27 mouse cellular contexts compared by ENCODE assay signal in the genomic region with DNA sequence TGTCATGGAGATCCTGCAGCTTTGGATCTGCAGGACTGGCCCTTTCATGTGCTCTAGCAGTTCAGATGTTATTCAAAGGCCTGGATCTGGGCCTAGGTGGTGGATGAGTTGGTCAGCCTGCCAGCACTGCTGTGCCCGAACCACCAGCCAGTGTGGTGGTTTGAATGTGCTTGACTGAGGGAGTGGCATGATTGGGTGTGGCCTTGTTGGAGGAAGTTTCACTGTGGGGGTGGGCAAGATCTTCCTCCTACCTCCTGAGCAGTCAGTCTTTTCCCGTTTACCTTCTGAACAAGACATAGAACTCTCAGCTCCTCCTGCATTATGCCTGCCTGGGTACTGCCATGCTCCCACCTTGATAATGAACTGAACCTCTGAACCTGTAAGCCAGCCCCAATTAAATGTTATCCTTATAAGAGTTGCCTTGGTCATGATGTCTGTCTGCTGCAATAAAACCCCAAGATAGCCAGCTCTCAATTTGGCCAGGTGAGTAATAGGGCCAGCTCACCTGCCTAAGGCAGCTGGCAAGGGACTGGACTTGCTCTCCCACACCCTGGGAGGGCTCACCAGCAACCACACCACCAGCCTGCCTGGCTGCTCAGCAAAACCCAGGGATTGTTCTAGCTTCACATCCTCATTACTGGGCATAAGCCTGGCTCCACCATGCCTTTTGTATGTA. TPM values are rescaled to one million over a fixed set of nuclear protein-coding genes. Genes with fewer than 3 reads are reported as not detected.
A peak's percentile ranks its signal among the peaks of the same experiment; 100 is the strongest.
DNase-seq lines count a peak whose midpoint lies in the region; ATAC-seq and TF ChIP-seq lines count a peak whose summit lies in the region.
"Had no signal": no experiment of that assay in that cellular context is flagged by ENCODE, and none has a peak within 500 bp of the region (broad histone marks: within the 10 kb centered on the region; RNA-seq: fewer than 3 reads in every experiment).

No protein-coding gene starts in this region.

- intact Hi-C loops in gastrocnemius, postnatal 14 days (cut with DNase I; ENCODE audit: low total_unique reads): no loop called here

- no peaks in the 10 kb centered on the region for H3K9me3 ChIP-seq in lung, embryonic 14.5 days (ENCODE audit: low read depth, low read length)
- H3K9me3 ChIP-seq in G1E (replicated peaks): no peaks in the 10 kb centered on the region
- H3K9me3 ChIP-seq: embryonic facial prominence, embryonic 12.5 days; hindbrain, embryonic 15.5 days; liver, embryonic 15.5 days; megakaryocyte, embryonic 14.5 days had no signal

- no peaks in the 10 kb centered on the region for H3K4me1 ChIP-seq in lung, embryonic 14.5 days (ENCODE audit: insufficient read depth)
- no peaks in the 10 kb centered on the region for H3K4me1 ChIP-seq in lung, adult 2 months (ENCODE audit: control insufficient read depth, insufficient read depth, low read length)
- peaks cover 36% of the 10 kb centered on the region for H3K4me1 ChIP-seq in G1E (ENCODE audit: insufficient read depth, low read depth, low read length)
- H3K4me1 ChIP-seq: embryonic facial prominence, embryonic 12.5 days; hindbrain, embryonic 15.5 days had no signal

- TF ChIP-seq POLR2A in lung, adult 2 months (IDR thresholded peaks at IDR 0.05; ENCODE audit: borderline replicate concordance, extremely low read depth, low read depth, low read length): no peak
- TF ChIP-seq POLR2A in myocyte (IDR thresholded peaks at IDR 0.05; ENCODE audit: insufficient read length, low read depth): no peak

- peaks cover 53% of the 10 kb centered on the region for H3K36me3 ChIP-seq in lung, embryonic 14.5 days (ENCODE audit: insufficient read depth)
- peaks cover 53% of the 10 kb centered on the region for H3K36me3 ChIP-seq in G1E (replicated peaks)
- H3K36me3 ChIP-seq in myocyte (ENCODE audit: control insufficient read depth, insufficient read depth): peaks cover 19% of the 10 kb centered on the region

- WGBS in lung, embryonic 14.5 days: 70% methylated on average over 2 of the region's 2 CpGs
- WGBS in lung, adult 2 months: 28% methylated on average over 2 of the region's 2 CpGs

- H3K4me3 ChIP-seq in lung, embryonic 14.5 days (ENCODE audit: low read depth, low read length): no peak overlapping the region
- no peak overlapping the region for H3K4me3 ChIP-seq in lung, adult 2 months (replicated peaks; ENCODE audit: extremely low read depth, low read depth, low read length)
- H3K4me3 ChIP-seq in G1E (ENCODE audit: low read depth, low read length) (no peak overlapping the region), myocyte (no peak overlapping the region)
- H3K4me3 ChIP-seq: embryonic facial prominence, embryonic 12.5 days; hindbrain, embryonic 15.5 days; left cerebral cortex, adult 2 months; liver, embryonic 15.5 days; megakaryocyte, embryonic 14.5 days had no signal

- H3K27ac ChIP-seq in lung, embryonic 14.5 days (ENCODE audit: low read depth): no peak overlapping the region
- H3K27ac ChIP-seq: embryonic facial prominence, embryonic 12.5 days; hindbrain, embryonic 15.5 days; kidney, postnatal 0 days; left cerebral cortex, adult 2 months; liver, embryonic 15.5 days had no signal

- H3K27me3 ChIP-seq in lung, embryonic 14.5 days (ENCODE audit: insufficient read depth, low read length): no peaks in the 10 kb centered on the region
- H3K27me3 ChIP-seq in G1E (ENCODE audit: insufficient read depth, low read length): no peaks in the 10 kb centered on the region
- H3K27me3 ChIP-seq in myocyte (ENCODE audit: control insufficient read depth, insufficient read depth, insufficient read length): no peaks in the 10 kb centered on the region
- H3K27me3 ChIP-seq: embryonic facial prominence, embryonic 12.5 days; hindbrain, embryonic 15.5 days; liver, embryonic 15.5 days; megakaryocyte, embryonic 14.5 days had no signal

- no peak overlapping the region for H3K9ac ChIP-seq in lung, embryonic 14.5 days
- H3K9ac ChIP-seq: embryonic facial prominence, embryonic 12.5 days; hindbrain, embryonic 15.5 days; liver, embryonic 15.5 days had no signal

- no peak overlapping the region for H3ac ChIP-seq in myocyte (ENCODE audit: control insufficient read depth, insufficient read length)

- DNase-seq in lung, embryonic 14.5 days: no peak
- no peak for DNase-seq in lung, adult 2 months
- no peak for DNase-seq in G1E (ENCODE audit: low spot score)
- no peak for DNase-seq in adrenal gland, postnatal 14 days
- DNase-seq in gastrocnemius, postnatal 14 days: no peak
- DNase-seq: adrenal gland, postnatal 25 days; cerebellum, adult 9-10 months; gastrocnemius, postnatal 36 days; heart, postnatal 4 days; kidney, adult 2 months; midbrain, embryonic 14.5 days; right cerebral cortex, adult 18-20 months; thymus, adult 2 months; thymus, postnatal 4 days had no signal

- H3K79me2 ChIP-seq in myocyte (ENCODE audit: control insufficient read depth, insufficient read depth): no peaks in the 10 kb centered on the region

- no peak for TF ChIP-seq CTCF in lung, embryonic 14.5 days (IDR thresholded peaks at IDR 0.05; ENCODE audit: low read depth)
- no peak for TF ChIP-seq CTCF in lung, adult 2 months (IDR thresholded peaks at IDR 0.05; ENCODE audit: insufficient read depth, low read length)
- TF ChIP-seq CTCF in G1E (IDR thresholded peaks at IDR 0.05; ENCODE audit: low read depth, low read length): no peak

- ATAC-seq in lung, embryonic 14.5 days (ENCODE audit: insufficient read depth): 0 out of 2 replicates have a peak, but pooled peaks have one; percentile 24
- ATAC-seq in G1E (ENCODE audit: extremely low read depth, insufficient number of reproducible peaks, low FRiP score, poor library complexity, severe bottlenecking): peak; percentile 55; the same call in 1 of the 2 replicates
- ATAC-seq in granulocyte monocyte progenitor cell, adult 5-6 weeks (replicated peaks; ENCODE audit: poor library complexity, severe bottlenecking): peak; percentile 27; the same call in 1 of the 2 replicates
- ATAC-seq: CD4-positive, CD25-positive, alpha-beta regulatory T cell, adult 4 months; lung, postnatal 0 days had no signal

- no peak overlapping the region for H3K4me2 ChIP-seq in lung, embryonic 14.5 days
- H3K4me2 ChIP-seq in myocyte (ENCODE audit: low read depth): no peak overlapping the region
- H3K4me2 ChIP-seq: embryonic facial prominence, embryonic 12.5 days; hindbrain, embryonic 15.5 days; liver, embryonic 15.5 days had no signal

TF ChIP-seq in myocyte, 11 proteins besides CTCF, POLR2A, EP300 and RAD21 (continues in another document):
- TF ChIP-seq CEBPB (IDR thresholded peaks at IDR 0.05; ENCODE audit: insufficient read depth, poor library complexity, severe bottlenecking): no peak

RNA-seq across cellular contexts. Expression of gene Nfya, which starts 23.8 kb away (rescaled TPM):
- 30.3 and 30.5 TPM in 2 replicates for polyA plus RNA-seq in lung, embryonic 14.5 days (2014; fragmentation: Nextera tagmentation; extraction: Ambion mirVana)
- 64.4 and 82.6 TPM in 2 replicates for polyA plus RNA-seq in lung, adult 2 months (2012; rRNA removed)
- total RNA-seq in G1E (2014; fragmentation: Nextera tagmentation) (193 and 203 TPM in 2 replicates), G1E (2017) (22.5 and 27.4 TPM in 2 replicates)
- polyA plus RNA-seq in G1E (2012) (41.1 and 43.3 TPM in 2 replicates), myocyte (2012; fragmentation: generic; extraction: Trizol) (17.0 TPM)
- total RNA-seq in granulocyte monocyte progenitor cell, adult 5-6 weeks (2014; fragmentation: Nextera tagmentation): 96.6 and 101 TPM in 2 replicates
- 50.9 and 56.0 TPM in 2 replicates for total RNA-seq in granulocyte monocyte progenitor cell, adult 5-6 weeks (2017)
- total RNA-seq in adrenal gland, postnatal 14 days (2021): 33.1 and 35.8 TPM in 2 replicates
- 1 to 10 TPM; 9.1 to 9.3 TPM for total RNA-seq in gastrocnemius, postnatal 14 days (2021)

RNA-seq across cellular contexts. Expression of gene Oard1, which starts 23.9 kb away (rescaled TPM):
- 75.2 and 77.9 TPM in 2 replicates for polyA plus RNA-seq in lung, embryonic 14.5 days (2014; fragmentation: Nextera tagmentation; extraction: Ambion mirVana)
- polyA plus RNA-seq in lung, adult 2 months (2012; rRNA removed): 6.7 and 11.9 TPM in 2 replicates
- total RNA-seq in G1E (2014; fragmentation: Nextera tagmentation) (34.3 and 39.8 TPM in 2 replicates), G1E (2017) (83.4 and 91.3 TPM in 2 replicates)
- polyA plus RNA-seq in G1E (2012) (3.5 and 5.0 TPM in 2 replicates), myocyte (2012; fragmentation: generic; extraction: Trizol) (7.5 TPM)
- 52.6 and 59.4 TPM in 2 replicates for total RNA-seq in granulocyte monocyte progenitor cell, adult 5-6 weeks (2014; fragmentation: Nextera tagmentation)
- total RNA-seq in granulocyte monocyte progenitor cell, adult 5-6 weeks (2017): 52.9 and 58.7 TPM in 2 replicates
- total RNA-seq in adrenal gland, postnatal 14 days (2021): 18.7 and 22.9 TPM in 2 replicates
- 1 to 10 TPM; 7.4 to 8.3 TPM for total RNA-seq in gastrocnemius, postnatal 14 days (2021)

RNA-seq across cellular contexts. Expression of gene Treml1, which starts 26.2 kb away (rescaled TPM):
- 2.5 and 3.1 TPM in 2 replicates for polyA plus RNA-seq in lung, embryonic 14.5 days (2014; fragmentation: Nextera tagmentation; extraction: Ambion mirVana)
- 3.3 and 6.3 TPM in 2 replicates for polyA plus RNA-seq in lung, adult 2 months (2012; rRNA removed)
- total RNA-seq in G1E (2014; fragmentation: Nextera tagmentation) (not detected in 2 replicates), G1E (2017) (6.7 and 7.2 TPM in 2 replicates)
- polyA plus RNA-seq in G1E (2012) (0.34 and 0.65 TPM in 2 replicates), myocyte (2012; fragmentation: generic; extraction: Trizol) (0.22 TPM)
- total RNA-seq in granulocyte monocyte progenitor cell, adult 5-6 weeks (2014; fragmentation: Nextera tagmentation): not detected in 2 replicates
- 0.41 TPM in 1 of 2 replicates, not detected in the other for total RNA-seq in granulocyte monocyte progenitor cell, adult 5-6 weeks (2017)
- 0.30 and 0.48 TPM in 2 replicates for total RNA-seq in adrenal gland, postnatal 14 days (2021)
- total RNA-seq in gastrocnemius, postnatal 14 days (2021): not detected
- total RNA-seq: adrenal gland, postnatal 25 days; gastrocnemius, postnatal 36 days; layer of hippocampus, postnatal 10 days had no signal
- polyA plus RNA-seq: CD4-positive, CD25-positive, alpha-beta regulatory T cell, adult 4 months; large intestine, adult 2 months; neural tube, embryonic 14.5 days had no signal

RNA-seq across cellular contexts. Expression of gene Trem2, which starts 39.7 kb away (rescaled TPM):
- 6.2 and 6.5 TPM in 2 replicates for polyA plus RNA-seq in lung, embryonic 14.5 days (2014; fragmentation: Nextera tagmentation; extraction: Ambion mirVana)
- polyA plus RNA-seq in lung, adult 2 months (2012; rRNA removed): 6.9 and 7.8 TPM in 2 replicates
- total RNA-seq in G1E (2014; fragmentation: Nextera tagmentation) (0.44 and 2.3 TPM in 2 replicates), G1E (2017) (0.60 and 0.87 TPM in 2 replicates)
- polyA plus RNA-seq in G1E (2012) (1.0 and 1.3 TPM in 2 replicates), myocyte (2012; fragmentation: generic; extraction: Trizol) (0.04 TPM)
- total RNA-seq in granulocyte monocyte progenitor cell, adult 5-6 weeks (2014; fragmentation: Nextera tagmentation): 2.8 and 6.4 TPM in 2 replicates
- 3.7 and 4.2 TPM in 2 replicates for total RNA-seq in granulocyte monocyte progenitor cell, adult 5-6 weeks (2017)
- total RNA-seq in adrenal gland, postnatal 14 days (2021): 2.1 and 2.4 TPM in 2 replicates
- under 1 TPM; 0.66 to 0.94 TPM for total RNA-seq in gastrocnemius, postnatal 14 days (2021)
- polyA plus RNA-seq: CD4-positive, CD25-positive, alpha-beta regulatory T cell, adult 4 months had no signal

RNA-seq across cellular contexts. Expression of gene Apobec2, which starts 46.8 kb away (rescaled TPM):
- 1.3 and 5.6 TPM in 2 replicates for polyA plus RNA-seq in lung, embryonic 14.5 days (2014; fragmentation: Nextera tagmentation; extraction: Ambion mirVana)
- polyA plus RNA-seq in lung, adult 2 months (2012; rRNA removed): 1.7 and 39.9 TPM in 2 replicates
- total RNA-seq in G1E (2014; fragmentation: Nextera tagmentation): not detected in 2 replicates
- 0.06 and 0.11 TPM in 2 replicates for total RNA-seq in G1E (2017)
- not detected in 2 replicates for polyA plus RNA-seq in G1E (2012)
- not detected in 2 replicates for total RNA-seq in granulocyte monocyte progenitor cell, adult 5-6 weeks (2014; fragmentation: Nextera tagmentation)
- total RNA-seq in granulocyte monocyte progenitor cell, adult 5-6 weeks (2017): not detected in 2 replicates
- 122 TPM for polyA plus RNA-seq in myocyte (2012; fragmentation: generic; extraction: Trizol)
- 2.3 and 3.0 TPM in 2 replicates for total RNA-seq in adrenal gland, postnatal 14 days (2021)
- 100 to 1,000 TPM; 589 to 629 TPM for total RNA-seq in gastrocnemius, postnatal 14 days (2021)
- total RNA-seq: left cerebral cortex, adult 2 months had no signal
